Mouse (Mus musculus): ENCODE data around the gene Gm8922.
"Not testable (repeated sequence)": the region's sequence is repeated elsewhere in the genome, so short reads cannot be mapped to it uniquely, and the experiment has no call there.

Gm8922 gene

DNA sequence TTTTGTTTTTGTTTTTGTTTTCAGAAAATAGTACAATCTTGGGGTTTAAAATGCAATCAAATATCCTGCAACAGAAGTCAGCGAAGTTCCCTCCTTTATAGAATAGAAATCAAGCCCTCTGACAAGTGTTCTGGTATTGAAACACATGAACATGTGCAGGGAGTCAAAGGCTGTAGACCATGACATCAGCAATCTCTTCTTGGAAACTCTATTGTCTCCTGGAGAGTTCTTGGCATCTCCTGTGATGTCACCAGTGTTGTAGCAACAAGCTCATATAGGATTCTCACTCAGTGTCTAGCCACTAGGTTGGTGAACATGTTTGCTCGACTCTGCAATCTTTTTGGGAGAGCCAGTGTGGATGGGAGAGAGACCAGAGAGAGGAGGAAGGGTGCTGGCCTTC, at the start of gene Gm8922:
Gene Gm8922, plus strand, starts transcription at position 301 of the 400 bp plus-strand sequence.
- DNase-seq (ENCODE audit: low spot score in 2 of 2), result not testable (repeated sequence)

Measured in right cerebral cortex, adult 2 months (tissue).